Mouse (Mus musculus): ENCODE measurements around the gene Cdk17. TPM values are rescaled to one million over a fixed set of nuclear protein-coding genes. Genes with fewer than 3 reads are reported as not detected.

Cdk17 gene
- polyA plus RNA-seq, 1 experiment from 2014 or later: 67.8 TPM

DNA sequence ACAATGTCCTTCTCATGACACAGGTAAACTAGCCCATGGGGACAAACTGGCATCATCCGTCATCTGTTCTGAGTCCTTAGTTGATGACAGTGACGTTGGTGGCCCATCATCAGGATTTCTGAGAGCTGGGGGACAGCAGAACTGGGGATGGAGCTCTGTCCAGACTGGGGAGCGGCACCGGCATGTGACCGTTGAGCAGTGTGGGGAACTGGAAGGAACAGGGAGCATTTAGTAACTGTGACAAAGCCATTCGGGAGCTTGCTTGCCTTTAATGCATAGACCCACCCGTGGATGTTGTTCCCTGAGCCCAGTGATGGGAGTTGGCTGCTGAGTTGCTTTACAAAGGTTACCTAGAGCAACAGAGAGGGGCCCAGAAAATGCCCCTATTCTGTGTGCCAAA, 89.2 kb downstream of the Cdk17 start:
- Histone ChIP-seq H3K9ac (replicated peaks; ENCODE audit: low read length) (no peak overlapping the region), H3K27ac (replicated peaks; ENCODE audit: low read depth, low read length) (no peak overlapping the region), H3K4me2 (ENCODE audit: low read length) (no peak overlapping the region), H3K36me3 (ENCODE audit: control insufficient read depth, insufficient read depth, low read length) (peaks cover 9% of the 10 kb centered on the region; the same call in 1 of the 2 replicates), H3K4me1 (ENCODE audit: control insufficient read depth, insufficient read depth, low read length) (peaks cover 4% of the 10 kb centered on the region; the same call in 1 of the 2 replicates), H3K4me3 (replicated peaks; ENCODE audit: low read depth, low read length) (no peak overlapping the region), H3K27me3 (ENCODE audit: control insufficient read depth, insufficient read depth, low read length) (no peaks in the 10 kb centered on the region), H3K9me3 (ENCODE audit: control insufficient read depth, low read length) (no peaks in the 10 kb centered on the region)
- ATAC-seq (ENCODE audit: low FRiP score, low TSS enrichment): no peak
- no peak for DNase-seq
- WGBS: 58% methylated on average over 7 of the region's 7 CpGs

DNA sequence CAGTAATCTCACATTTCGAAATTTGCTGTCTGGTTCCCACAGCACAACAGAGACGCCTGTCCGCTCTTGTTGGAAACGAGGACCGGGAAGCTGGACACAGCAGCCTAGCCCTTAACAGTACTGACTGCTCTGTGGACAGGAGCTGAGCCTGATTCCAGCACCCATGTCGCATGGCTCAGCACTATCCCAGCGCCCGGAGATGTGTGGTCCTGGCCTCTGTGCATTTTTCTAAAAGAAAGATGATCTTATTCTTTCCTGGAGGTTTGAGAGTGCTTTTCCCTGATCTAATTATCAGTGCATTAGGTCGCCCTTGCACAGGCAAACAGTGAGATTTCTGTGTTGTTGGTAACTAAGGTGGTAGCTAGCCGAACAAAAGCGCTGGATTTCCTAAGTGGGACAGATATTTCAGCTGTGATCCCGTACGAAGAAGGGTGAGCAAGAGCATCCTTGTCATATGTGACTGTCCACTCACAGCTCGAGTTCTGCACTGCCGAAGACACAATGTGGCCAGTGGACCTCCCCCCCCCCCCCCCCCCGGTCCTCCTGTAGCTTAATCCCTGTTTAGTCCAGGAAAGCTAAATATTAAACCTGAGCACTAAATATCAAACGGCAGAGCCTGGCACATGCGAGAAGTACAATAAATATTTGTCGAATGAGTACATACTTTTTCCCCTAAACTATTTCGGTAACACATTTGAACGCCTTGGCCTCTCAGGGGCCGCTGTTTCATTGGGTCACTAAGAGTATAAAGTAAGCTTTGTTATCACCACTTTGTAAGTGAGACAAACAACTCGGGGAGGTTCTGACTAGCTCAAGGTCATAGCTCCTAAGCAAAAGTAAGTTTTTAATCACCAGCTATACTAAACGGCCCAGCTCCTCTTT, 90.0 kb downstream of the Cdk17 start:
- Histone ChIP-seq H3K27me3 (ENCODE audit: control insufficient read depth, insufficient read depth, low read length) (no peaks in the 10 kb centered on the region), H3K36me3 (ENCODE audit: control insufficient read depth, insufficient read depth, low read length) (peaks cover 9% of the 10 kb centered on the region; the same call in 1 of the 2 replicates), H3K4me3 (replicated peaks; ENCODE audit: low read depth, low read length) (no peak overlapping the region), H3K4me2 (ENCODE audit: low read length) (no peak overlapping the region), H3K9me3 (ENCODE audit: control insufficient read depth, low read length) (no peaks in the 10 kb centered on the region), H3K4me1 (ENCODE audit: control insufficient read depth, insufficient read depth, low read length) (peaks cover 12% of the 10 kb centered on the region), H3K9ac (replicated peaks; ENCODE audit: low read length) (no peak overlapping the region), H3K27ac (replicated peaks; ENCODE audit: low read depth, low read length) (0 out of 2 replicates have a peak overlapping the region, but pooled peaks have one; percentile 8)
- ATAC-seq (ENCODE audit: low FRiP score, low TSS enrichment) (no peak), DNase-seq (no peak)
- WGBS: 72% methylated on average over 24 of the region's 24 CpGs

DNA sequence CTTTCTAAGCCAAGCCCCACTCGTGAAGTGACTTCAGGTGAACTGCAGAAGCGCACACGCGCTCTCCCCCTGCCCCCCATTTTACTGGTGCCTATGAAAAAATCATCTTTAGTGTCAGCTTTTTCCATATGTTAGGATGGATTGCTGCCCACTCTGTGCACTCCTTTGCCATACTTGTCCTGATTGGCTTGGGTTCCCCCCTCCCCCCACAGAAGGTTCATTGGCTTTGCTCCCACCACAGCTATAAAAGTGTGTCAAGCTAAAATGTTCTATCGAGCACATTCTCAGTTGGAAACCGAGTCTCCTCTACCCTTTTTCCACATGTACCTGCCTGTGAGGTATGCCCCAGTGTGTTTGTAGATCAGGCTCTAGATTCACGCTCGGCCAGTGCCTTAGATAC, 90.8 kb downstream of the Cdk17 start:
- no peak overlapping the region for H3K27ac ChIP-seq (replicated peaks; ENCODE audit: low read depth, low read length)
- peaks cover 9% of the 10 kb centered on the region; the same call in 1 of the 2 replicates for H3K36me3 ChIP-seq (ENCODE audit: control insufficient read depth, insufficient read depth, low read length)
- no peak overlapping the region for H3K4me2 ChIP-seq (ENCODE audit: low read length)
- no peak for ATAC-seq (ENCODE audit: low FRiP score, low TSS enrichment)
- H3K9ac ChIP-seq (replicated peaks; ENCODE audit: low read length): no peak overlapping the region
- H3K4me3 ChIP-seq (replicated peaks; ENCODE audit: low read depth, low read length): no peak overlapping the region
- no peaks in the 10 kb centered on the region for H3K9me3 ChIP-seq (ENCODE audit: control insufficient read depth, low read length)
- no peak for DNase-seq
- no peaks in the 10 kb centered on the region for H3K27me3 ChIP-seq (ENCODE audit: control insufficient read depth, insufficient read depth, low read length)
- WGBS: 95% methylated on average over 8 of the region's 8 CpGs
- peaks cover 13% of the 10 kb centered on the region for H3K4me1 ChIP-seq (ENCODE audit: control insufficient read depth, insufficient read depth, low read length)

DNA sequence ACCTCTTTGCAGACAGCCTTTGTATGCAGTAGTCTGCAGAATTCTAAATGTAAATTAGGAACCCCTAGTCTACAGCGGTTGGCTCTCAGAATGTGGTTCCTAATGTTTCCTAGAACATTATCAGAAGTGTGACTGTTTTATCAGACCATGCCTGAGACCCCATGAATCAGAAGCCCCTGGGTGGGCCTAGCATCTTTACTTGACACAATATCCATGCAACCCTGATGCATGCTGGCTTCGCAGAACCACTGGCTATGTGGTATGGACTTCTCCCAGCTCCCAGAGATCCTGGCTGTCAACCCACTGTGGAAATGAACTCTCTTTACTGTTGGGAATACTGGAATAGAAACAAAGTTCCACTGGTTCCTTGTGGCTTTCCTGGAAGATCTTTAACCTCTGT, 92.0 kb downstream of the Cdk17 start:
- ATAC-seq (ENCODE audit: low FRiP score, low TSS enrichment) (no peak), DNase-seq (no peak)
- 94% methylated on average over 2 of the region's 2 CpGs for WGBS
- H3K4me3 ChIP-seq (replicated peaks; ENCODE audit: low read depth, low read length): no peak overlapping the region
- H3K4me1 ChIP-seq (ENCODE audit: control insufficient read depth, insufficient read depth, low read length): peaks cover 13% of the 10 kb centered on the region
- no peaks in the 10 kb centered on the region for H3K27me3 ChIP-seq (ENCODE audit: control insufficient read depth, insufficient read depth, low read length)
- H3K9ac ChIP-seq (replicated peaks; ENCODE audit: low read length): no peak overlapping the region
- no peak overlapping the region for H3K4me2 ChIP-seq (ENCODE audit: low read length)
- H3K36me3 ChIP-seq (ENCODE audit: control insufficient read depth, insufficient read depth, low read length): peaks cover 9% of the 10 kb centered on the region; the same call in 1 of the 2 replicates
- H3K27ac ChIP-seq (replicated peaks; ENCODE audit: low read depth, low read length): no peak overlapping the region
- no peaks in the 10 kb centered on the region for H3K9me3 ChIP-seq (ENCODE audit: control insufficient read depth, low read length)

DNA sequence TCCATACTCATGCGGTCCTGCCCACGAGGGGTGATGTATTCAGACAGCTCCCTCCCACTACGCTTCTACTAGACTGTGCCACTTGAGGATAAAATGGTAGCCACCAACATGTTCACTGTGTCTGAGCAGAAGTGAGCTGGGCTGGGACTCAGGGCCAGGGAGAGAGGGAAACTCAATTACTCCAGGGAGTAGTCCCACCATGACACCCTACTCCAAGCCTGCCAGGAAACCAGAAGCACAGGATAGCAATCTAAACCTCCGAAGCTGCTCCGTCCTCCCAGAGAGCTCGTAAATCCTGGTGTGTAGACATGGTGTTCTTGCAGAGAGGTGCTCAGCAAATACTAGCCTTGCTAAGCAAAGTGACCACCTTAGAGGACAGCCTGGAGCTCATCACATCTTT, 92.5 kb downstream of the Cdk17 start:
- Histone ChIP-seq H3K4me1 (ENCODE audit: control insufficient read depth, insufficient read depth, low read length) (peaks cover 10% of the 10 kb centered on the region), H3K9me3 (ENCODE audit: control insufficient read depth, low read length) (no peaks in the 10 kb centered on the region), H3K27ac (replicated peaks; ENCODE audit: low read depth, low read length) (no peak overlapping the region), H3K4me3 (replicated peaks; ENCODE audit: low read depth, low read length) (no peak overlapping the region), H3K27me3 (ENCODE audit: control insufficient read depth, insufficient read depth, low read length) (no peaks in the 10 kb centered on the region), H3K36me3 (ENCODE audit: control insufficient read depth, insufficient read depth, low read length) (peaks cover 9% of the 10 kb centered on the region; the same call in 1 of the 2 replicates), H3K4me2 (ENCODE audit: low read length) (no peak overlapping the region), H3K9ac (replicated peaks; ENCODE audit: low read length) (no peak overlapping the region)
- DNase-seq: no peak
- no peak for ATAC-seq (ENCODE audit: low FRiP score, low TSS enrichment)
- 95% methylated on average over 6 of the region's 6 CpGs for WGBS

DNA sequence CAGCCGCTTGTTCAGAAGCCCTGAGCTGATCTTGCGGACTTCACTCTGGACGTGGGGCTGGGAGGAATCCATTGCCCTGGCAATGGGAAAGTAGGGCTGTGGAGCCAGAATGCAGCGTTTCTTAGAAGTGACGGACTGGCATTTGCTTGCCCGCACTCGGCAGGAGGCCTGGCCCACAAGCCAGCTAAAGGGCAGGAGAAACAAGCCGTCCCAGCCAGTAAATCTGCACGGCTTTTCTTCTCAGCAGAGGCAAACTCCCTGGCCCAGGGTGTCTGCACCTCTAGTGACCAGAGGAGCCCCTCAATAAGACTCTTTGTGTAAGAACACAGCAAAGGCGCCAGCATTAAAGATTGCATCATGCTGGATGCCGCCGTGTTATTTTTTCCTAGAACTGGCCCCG, 94.6 kb downstream of the Cdk17 start:
- H3K4me3 ChIP-seq (replicated peaks; ENCODE audit: low read depth, low read length): no peak overlapping the region
- H3K4me1 ChIP-seq (ENCODE audit: control insufficient read depth, insufficient read depth, low read length): peaks cover 10% of the 10 kb centered on the region
- peak overlapping the region; percentile 0; the same call in 1 of the 2 replicates for H3K4me2 ChIP-seq (ENCODE audit: low read length)
- 10% methylated on average over 13 of the region's 13 CpGs for WGBS
- no peaks in the 10 kb centered on the region for H3K36me3 ChIP-seq (ENCODE audit: control insufficient read depth, insufficient read depth, low read length)
- H3K27ac ChIP-seq (replicated peaks; ENCODE audit: low read depth, low read length): peak overlapping the region; percentile 32; the same call in 1 of the 2 replicates
- ATAC-seq (ENCODE audit: low FRiP score, low TSS enrichment) (no peak; the same call in 1 of the 2 replicates), DNase-seq (peak; percentile 52)
- H3K9me3 ChIP-seq (ENCODE audit: control insufficient read depth, low read length): no peaks in the 10 kb centered on the region
- H3K27me3 ChIP-seq (ENCODE audit: control insufficient read depth, insufficient read depth, low read length): no peaks in the 10 kb centered on the region
- H3K9ac ChIP-seq (replicated peaks; ENCODE audit: low read length): 0 out of 2 replicates have a peak overlapping the region, but pooled peaks have one; percentile 2

DNA sequence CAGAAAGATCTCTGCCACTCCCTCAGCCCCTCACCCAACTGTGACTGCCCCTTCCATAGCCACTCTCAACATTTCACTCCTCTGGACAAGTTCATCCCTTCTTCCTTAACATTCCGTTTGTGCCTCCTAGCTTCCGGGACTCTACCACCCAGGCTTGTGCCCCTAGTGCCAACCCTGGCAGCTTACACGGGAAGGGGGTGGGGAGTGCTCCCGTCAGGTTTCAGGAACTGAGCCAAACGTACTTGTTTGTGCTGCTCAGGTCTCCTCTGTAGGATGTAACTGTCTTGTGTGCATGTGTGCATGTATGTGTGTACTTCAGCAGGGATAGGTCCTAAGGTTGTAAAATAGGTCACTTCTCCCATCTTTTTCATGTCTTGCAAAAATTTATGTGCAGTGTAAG, 99.2 kb downstream of the Cdk17 start:
- ATAC-seq (ENCODE audit: low FRiP score, low TSS enrichment) (no peak), DNase-seq (no peak)
- Histone ChIP-seq H3K4me3 (replicated peaks; ENCODE audit: low read depth, low read length) (no peak overlapping the region), H3K9me3 (ENCODE audit: control insufficient read depth, low read length) (no peaks in the 10 kb centered on the region), H3K4me2 (ENCODE audit: low read length) (no peak overlapping the region), H3K9ac (replicated peaks; ENCODE audit: low read length) (no peak overlapping the region), H3K4me1 (ENCODE audit: control insufficient read depth, insufficient read depth, low read length) (peaks cover 33% of the 10 kb centered on the region), H3K36me3 (ENCODE audit: control insufficient read depth, insufficient read depth, low read length) (no peaks in the 10 kb centered on the region), H3K27ac (replicated peaks; ENCODE audit: low read depth, low read length) (no peak overlapping the region), H3K27me3 (ENCODE audit: control insufficient read depth, insufficient read depth, low read length) (no peaks in the 10 kb centered on the region)
- 83% methylated on average over 5 of the region's 5 CpGs for WGBS

DNA sequence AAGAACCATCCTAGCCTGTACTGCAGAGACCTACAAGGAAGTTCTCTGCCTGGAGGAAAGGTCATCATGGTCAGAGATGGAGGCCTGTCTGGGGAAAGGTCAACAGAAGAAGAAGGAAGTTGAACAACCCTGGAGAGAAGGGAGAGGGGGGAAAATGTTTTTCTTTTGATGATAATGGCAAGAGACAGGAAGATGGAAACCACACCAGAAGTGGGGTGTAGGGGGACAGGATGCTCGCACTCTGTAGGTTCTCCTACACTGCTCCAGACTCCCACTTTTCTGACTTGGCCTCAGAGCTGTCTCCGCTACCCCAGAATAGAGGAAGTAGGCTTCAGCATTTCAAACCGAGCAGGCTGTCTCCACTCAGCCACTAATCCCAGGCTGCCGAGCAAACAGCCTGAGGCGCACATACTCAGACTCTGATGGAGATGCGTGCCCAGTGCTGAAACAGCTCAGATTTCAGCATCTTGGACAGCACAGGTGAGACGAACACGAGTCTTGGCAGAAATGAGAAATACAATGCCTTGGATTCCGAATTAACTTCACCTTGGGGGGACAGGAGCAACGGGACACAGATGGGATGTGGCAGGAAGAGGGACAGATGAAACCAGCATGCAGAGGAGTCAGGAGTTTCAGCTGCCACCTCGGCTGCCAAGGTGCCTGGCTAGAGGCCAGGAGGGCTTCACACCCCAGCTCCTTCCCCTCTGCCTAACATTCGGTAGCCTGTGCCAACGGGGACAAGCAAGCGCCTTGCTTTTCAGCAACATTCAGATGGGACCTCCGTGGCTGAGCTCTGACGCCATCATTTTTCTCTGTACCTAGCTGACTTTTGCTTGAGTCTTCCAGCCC, 100.7 kb downstream of the Cdk17 start:
- DNase-seq (peak; percentile 77), ATAC-seq (ENCODE audit: low FRiP score, low TSS enrichment) (peak; percentile 53; the same call in 1 of the 2 replicates)
- Histone ChIP-seq H3K4me3 (replicated peaks; ENCODE audit: low read depth, low read length) (no peak overlapping the region), H3K4me1 (ENCODE audit: control insufficient read depth, insufficient read depth, low read length) (peaks cover 23% of the 10 kb centered on the region), H3K9ac (replicated peaks; ENCODE audit: low read length) (no peak overlapping the region), H3K9me3 (ENCODE audit: control insufficient read depth, low read length) (no peaks in the 10 kb centered on the region), H3K36me3 (ENCODE audit: control insufficient read depth, insufficient read depth, low read length) (no peaks in the 10 kb centered on the region), H3K27ac (replicated peaks; ENCODE audit: low read depth, low read length) (peak overlapping the region; percentile 14), H3K4me2 (ENCODE audit: low read length) (peak overlapping the region; percentile 47), H3K27me3 (ENCODE audit: control insufficient read depth, insufficient read depth, low read length) (no peaks in the 10 kb centered on the region)
- WGBS: 23% methylated on average over 16 of the region's 16 CpGs
